Mouse (Mus musculus): ENCODE data around the gene Slc25a13.
A peak's percentile ranks its signal among the peaks of the same experiment; 100 is the strongest.

The Slc25a13 gene

DNA sequence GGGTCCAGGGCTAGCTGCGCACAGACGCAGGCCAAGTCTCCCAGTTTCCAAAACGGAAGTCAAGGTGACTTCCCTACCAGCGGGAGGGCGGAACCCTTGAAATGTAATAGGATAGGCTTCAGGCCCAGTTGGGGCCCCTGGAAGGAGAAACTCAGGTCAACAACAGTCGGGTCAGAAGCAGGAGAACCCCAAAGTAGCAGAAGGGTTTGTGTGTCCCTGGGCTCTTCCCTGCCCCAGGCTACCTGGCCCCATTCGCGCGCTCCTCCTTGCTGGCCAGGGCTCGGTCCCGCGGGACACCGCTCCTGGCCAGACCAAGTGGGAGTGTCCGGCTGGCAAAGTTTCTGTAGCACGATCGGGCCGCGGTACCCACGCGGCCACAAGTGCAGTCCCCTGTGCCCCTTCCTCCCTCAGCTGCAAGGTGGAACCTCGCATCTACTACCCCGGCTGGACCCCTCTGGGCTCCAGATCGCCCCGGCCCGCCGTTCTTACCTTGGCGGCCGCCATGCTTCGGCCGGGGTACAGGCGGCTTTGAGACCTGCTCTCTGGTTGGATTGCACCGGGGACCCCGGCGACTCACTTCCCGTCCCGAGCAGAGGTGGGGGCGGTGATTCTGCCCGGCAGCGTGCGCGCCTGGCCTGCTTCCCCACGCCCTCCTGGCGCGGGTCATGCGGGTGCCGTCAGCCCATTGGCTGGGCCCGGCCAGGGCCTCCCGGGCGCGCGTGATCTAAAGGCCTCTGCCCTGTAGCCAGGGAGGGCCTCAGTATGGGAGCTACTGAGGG, at the start of gene Slc25a13:
Gene Slc25a13, minus strand, starts transcription at position 667 of the 779 bp plus-strand sequence.
- DNase-seq (ENCODE audit: low spot score), result peak; percentile 79

DNA sequence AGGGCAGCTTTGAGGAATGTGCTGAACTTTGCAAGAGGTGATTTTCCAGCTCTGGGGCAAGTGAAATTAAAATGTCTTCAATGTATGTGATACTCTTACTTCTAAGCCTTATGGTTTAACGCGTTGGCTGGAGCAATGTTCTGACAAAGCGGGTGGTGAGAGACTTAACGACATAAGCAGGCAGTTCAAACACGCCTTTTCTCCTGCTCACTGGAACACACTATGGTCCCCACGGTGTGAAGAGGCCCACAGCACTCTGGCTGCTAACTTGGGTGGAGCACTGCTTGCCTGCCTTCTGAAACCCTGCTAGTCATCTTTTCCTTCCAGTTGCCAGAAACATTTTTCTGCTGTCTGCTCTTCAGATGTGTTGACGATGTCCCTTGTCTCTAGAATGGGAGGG, 48.8 kb upstream of the Slc25a13 start:
- DNase-seq (ENCODE audit: low spot score), result no peak

DNA sequence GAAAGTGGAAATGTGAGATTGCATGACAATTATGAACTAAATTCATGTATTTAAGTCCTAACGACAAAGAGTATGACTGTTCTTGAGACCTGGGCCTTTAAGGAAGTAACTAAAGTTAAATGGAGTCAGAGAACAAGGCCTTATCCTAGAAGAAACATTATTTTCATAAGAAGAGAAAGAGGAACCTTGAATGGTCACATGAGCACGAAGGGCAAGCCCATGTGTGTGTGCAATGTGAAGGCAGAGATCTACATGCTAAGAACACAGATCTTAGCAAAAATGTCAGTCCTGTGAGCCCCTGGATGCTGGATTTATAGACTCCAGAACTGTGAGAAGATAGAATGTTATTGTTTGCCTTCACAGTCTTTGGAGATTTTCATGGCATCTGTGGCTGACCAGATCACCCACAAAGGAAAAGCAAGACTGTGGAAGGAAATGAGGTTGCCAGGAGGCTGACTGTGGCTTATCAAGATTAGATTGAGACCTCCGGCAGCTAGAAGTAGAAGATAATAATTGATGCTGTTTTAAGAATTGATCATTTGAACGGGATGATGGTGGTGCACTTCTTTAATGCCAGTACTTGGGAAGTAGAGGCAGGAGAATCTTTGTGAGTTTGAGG, 46.4 kb upstream of the Slc25a13 start:
- no peak for DNase-seq (ENCODE audit: low spot score)

DNA sequence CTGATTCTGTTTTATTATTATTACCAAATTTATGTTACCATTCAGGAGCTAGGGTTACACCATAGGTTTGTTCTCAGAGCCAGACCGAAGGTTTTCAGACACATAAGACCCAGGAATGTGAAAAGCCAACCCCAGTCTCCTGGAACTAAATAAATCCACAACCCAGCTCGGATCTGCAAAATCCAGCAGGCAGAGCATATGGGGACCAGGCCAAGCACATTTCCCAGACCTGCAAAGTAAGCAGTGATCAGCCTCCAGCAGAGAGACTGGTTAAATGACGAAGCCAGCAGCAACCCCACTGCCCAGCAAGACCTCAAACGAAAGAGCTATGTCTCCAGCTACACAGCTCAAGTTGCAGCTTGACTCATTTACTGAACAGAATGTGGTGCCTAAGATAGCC, 43.9 kb upstream of the Slc25a13 start:
- no peak for DNase-seq (ENCODE audit: low spot score)

DNA sequence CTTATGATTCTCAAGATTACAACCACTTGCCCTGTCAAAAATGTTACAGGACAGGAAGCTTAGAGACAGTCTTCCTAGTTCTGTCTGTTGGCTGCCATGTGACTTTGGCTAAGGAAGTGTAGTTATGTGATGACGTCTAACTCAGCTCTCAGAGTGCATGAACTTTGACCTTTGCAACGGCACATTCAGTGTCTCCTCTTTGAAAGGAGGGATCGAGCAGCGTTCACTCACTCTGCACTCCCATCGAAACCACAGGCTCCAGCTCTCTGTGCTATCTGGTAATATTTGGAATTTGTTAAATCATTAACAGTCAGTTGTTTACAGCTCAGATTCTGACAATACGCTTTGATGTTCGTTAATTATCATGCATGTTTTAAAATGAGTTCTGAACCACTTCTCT, 31.5 kb upstream of the Slc25a13 start:
- no peak for DNase-seq (ENCODE audit: low spot score)

DNA sequence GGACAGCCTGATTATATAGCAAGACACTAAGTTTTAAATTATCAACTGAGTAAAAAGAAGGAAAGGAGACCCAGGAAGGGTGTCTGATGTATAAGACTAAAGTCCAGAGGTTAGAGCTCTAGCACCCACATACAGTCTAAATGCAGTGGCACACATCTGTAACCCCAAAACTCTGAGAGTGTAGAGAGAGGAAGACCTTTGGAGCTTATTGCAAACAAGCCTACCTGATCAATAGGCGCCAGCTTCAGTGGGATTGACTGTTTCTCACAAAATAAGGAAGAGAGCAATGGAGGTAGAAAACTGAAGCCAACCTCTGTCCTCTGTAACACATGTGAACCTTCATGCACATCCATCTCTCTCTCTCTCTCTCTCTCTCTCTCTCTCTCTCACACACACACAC, 26.9 kb upstream of the Slc25a13 start:
- no peak for DNase-seq (ENCODE audit: low spot score)

DNA sequence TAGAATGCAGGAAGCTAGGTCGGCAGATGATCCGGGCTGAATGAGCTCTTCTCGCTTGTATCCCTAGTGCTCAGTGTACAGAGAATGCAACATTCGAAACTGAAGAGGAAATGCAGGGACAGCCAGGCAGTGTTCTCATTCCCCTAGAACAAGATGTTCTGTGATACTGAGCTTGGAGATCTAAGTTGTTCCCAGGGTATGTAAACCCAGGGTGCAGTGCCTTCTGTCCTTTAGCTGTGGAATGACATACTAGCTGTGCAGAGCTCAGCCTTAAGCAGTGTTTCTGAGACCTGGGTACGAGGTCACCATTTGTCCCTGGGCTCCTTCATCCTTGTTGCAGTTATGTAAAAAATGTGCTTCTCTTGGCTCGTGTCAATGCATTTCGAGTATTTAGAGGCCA, 25.1 kb upstream of the Slc25a13 start:
- DNase-seq (ENCODE audit: low spot score), result no peak

DNA sequence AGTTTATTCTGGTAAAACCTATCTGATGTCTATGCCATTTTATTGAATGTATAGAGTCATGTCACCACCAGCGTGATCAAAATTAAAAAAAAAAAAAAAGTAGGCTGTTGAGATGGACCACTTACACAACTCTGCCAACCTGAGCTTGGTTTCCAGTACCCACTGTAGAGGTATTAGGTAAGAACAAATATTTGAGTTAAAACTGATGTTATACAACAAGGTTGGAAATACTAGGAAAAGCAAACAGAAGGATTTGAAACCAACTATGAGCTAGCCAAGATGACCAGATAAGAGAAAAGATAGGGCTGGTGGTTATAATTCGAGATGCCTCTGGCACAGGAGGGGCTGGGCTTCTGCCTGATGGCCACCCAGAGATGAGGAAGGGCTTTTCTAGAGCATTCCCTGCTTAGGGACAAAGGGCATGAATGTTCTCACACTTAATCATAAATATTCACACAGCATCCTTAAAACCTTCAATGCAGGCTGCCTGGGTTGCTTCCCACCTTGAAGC, 19.9 kb upstream of the Slc25a13 start:
- DNase-seq (ENCODE audit: low spot score), result no peak

DNA sequence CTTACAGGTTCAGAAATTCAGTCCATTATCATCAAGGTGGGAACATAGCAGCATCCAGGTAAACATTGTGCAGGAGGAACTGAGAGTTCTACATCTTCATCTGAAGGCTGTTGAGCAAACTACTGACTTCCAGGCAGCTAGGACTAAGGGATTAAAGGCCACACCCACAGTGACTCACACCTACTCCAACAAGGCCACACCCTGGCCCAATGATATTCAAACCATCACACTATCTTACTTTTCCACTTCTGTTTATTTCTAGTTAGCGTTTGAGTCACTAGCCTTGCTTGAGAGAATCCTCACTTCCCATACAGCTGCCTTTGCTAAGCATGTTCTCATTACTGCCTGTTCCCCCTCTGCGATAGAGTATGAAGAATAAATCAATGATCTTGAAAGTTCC, 13.3 kb upstream of the Slc25a13 start:
- no peak for DNase-seq (ENCODE audit: low spot score)

DNA sequence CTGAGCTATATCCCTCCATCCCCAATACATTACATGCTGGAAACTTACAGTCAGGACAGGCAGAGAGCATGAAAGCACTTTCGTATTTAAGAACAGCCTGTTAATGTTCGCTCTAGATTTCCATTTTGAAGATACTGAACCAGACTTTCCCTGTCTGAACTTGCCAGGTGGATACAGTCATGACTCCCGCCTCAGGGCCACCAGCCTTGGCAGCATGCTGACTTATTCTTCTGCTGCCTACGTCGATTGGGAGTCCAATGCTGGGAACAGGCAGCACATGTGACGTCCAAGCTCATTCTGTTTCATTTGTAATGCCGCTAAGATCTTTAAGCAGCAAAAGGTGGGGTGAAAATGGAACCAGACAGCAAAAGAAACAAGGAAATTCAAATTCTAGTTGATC, 5.7 kb upstream of the Slc25a13 start:
- DNase-seq (ENCODE audit: low spot score), result no peak

DNA sequence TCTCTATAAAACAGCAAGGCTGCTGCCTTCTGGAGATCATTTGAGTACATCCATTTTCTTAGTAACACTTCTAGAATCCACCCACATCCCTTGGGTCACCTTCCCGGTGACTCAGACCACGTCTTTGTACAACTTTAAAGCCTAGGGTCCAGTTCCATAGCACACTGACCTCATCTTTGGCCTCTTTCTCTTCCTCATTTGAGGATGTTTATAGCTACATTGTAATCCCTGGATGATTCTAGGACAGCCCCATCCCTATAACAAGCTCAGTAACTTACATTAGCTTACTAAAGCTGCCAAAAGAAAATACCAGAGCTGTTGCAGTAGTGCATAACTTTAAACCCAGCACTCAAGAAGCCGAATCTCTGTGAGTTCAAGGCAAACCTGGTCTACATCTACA, 3.6 kb upstream of the Slc25a13 start:
- no peak for DNase-seq (ENCODE audit: low spot score)

DNA sequence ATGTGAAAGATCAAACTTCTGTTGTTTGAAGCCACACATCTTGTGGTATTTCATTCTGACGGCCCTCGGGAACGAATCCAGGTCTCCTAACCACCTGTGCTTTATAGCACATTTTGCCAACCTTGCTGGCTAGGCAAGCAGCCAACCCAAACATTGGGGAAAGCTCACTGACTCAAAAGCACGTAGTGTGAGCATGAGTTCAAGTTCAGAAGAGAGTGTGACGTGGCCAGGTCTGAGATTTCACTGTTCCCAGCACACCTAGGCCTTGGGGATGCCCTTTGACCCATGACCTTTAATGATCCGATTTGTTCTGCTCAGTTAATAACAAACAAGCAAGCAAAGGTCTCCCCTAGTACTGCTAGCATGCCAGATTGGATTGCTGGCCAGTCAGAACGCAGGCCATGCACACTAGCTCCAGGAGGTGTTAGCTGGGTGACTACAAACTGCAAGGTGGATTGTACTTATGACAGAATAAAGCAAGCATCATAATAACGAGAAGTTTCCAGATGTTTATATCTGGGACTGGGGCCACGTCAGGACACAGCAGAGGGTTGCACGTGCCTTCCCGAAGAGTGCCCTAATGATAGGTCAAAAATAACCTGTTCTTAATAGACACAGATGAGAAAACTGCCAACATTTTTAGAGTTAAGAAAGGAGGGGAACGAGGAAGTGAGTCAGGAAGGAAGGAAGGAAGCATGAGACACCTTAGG, 2.8 kb upstream of the Slc25a13 start:
- no peak for DNase-seq (ENCODE audit: low spot score)

DNA sequence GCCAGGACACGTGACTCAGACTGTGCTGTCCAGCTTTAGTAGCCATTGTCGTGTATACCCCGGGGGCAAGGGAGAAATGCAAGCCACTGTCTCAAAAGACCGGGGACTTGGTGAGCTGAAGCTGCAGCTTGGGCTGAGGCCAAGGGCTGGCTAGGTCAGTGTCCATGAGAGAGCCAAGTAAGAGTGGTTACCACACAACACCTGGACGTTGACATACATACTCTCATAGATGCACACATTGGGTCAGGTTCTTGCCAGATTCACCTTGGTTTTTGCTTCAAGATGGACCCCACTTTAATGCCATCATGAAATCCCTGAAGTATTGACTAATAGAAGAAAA, 283 bp upstream of the Slc25a13 start:
- DNase-seq (ENCODE audit: low spot score), result no peak

DNA sequence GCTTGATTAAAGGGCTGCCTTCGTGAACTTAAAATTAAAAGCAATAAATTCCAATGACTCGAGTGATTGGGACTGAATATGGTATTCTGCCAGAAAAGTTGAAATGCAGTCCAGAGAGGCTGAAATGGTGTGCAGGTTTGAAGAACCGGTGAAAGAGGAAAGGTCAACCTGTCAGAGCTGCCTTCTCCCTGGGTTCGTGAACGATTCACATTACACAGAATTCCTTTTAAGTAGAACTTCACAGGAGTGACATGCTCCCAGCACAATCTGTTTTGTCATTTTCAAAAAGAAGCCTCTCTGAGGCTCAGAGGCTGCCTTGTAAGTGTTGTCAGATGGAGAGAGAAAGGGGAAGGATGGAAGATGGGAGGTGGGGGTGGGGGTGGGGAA, 860 bp downstream of the Slc25a13 start:
- DNase-seq (ENCODE audit: low spot score), result no peak

DNA sequence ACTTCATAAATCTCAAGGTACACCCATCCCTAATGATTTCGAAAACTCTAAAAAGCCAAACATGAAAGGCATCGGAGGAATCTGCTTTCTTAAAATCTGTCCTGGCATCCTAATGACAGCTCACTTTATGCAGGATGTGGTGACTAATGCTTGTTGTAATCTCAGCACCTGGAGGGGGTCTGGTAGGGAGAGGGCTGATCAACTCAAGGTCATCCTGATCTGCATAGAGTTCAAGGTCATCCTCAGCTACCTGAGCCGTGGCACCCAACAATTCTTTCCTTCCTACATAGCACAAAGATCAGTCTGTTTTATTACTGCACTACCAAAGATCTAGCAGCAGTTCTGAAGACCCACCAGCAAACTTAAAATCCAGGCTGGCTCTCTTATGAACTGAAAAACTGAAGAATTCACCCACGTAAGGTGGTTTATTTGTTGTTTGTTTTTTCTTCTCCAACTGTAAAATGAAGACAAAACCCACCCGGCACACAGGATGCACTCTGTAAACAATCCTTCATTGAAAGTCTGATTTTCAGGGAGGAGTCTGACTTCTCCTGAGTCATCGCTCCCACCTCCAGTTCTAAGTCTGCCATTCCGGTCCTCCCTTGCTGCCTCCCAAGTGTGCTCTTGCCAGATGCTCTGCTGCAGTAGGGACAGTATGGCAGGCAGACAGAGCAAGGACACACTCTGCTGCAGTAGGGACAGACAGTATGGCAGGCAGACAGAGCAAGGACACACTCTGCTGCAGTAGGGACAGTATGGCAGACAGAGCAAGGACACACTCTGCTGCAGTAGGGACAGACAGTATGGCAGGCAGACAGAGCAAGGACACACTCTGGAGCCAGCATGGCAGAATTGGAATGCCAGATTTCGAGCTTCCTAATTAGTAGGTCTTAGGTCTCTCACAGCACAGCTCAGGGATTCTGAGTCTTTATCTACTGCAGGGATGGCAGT, 4.3 kb downstream of the Slc25a13 start:
- DNase-seq (ENCODE audit: low spot score), result no peak

DNA sequence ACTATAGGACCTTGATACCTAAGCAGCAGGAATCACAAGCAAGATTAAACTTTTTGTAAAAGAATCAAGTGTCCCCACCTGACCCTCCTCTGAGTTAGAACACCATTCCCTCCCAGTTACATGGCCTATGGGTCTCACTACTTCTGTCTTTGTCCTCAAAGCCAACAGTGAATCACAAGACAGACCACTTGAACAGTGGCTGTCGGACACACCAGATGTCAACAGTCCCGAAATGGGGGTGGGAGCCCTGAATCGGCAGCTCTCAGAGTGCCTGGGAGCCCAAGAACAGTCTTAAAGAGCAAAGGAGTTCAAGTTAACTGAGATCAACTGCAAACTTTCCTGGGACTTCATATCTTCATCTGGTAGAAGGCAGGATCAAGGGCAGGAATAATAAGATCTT, 5.0 kb downstream of the Slc25a13 start:
- no peak for DNase-seq (ENCODE audit: low spot score)

DNA sequence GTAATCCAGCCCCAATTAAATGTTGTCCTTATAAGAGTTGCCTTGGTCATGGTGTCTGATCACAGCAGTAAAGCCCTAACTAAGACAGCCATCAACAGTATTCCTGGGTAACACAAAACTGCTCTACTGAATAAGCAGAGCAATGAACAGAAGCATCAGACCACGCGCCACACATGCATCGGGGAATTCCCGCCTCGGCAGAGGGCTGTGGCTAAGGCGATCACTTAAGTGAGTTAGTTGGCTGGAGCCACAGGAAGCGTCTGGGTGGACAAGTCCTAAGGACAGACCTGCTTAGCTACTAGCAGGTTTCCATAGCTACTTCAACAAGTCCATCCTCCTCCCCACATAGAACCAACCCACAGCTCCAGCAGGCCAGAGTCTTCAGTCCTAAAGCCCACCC, 6.3 kb downstream of the Slc25a13 start:
- DNase-seq (ENCODE audit: low spot score), result no peak

DNA sequence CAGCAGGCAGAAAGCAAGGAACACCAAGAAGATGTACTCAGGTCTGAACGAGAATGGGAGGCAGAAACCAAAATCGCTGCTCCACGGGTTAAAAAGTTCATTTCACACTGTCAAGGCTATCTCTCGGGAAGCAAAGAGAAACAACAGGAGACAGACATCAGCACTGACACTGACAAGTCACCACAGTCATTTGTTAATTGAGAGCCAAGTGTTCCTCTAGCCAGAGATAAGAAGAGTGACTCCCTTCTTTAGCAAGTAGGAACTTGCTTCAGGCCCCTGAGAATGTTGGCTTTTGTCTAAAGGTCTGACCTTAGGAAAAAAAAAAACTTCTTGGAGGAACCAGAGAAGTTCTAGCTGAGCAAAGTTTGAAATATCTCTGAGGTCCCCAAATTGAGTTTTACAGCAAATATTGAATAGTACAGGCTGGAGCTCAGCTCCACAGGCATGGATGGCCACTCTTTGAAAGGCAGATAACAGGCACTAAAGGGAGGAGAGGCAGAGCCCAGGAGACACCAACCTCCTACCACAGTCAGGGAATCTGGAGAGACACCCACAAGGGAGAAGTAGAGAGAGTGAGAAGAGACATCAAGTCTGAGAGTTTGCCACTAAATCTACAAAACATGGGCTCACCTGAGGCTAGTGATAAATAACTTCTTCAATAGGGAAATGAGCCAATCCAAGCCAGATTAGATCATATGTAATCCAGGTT, 8.5 kb downstream of the Slc25a13 start:
- DNase-seq (ENCODE audit: low spot score), result no peak

DNA sequence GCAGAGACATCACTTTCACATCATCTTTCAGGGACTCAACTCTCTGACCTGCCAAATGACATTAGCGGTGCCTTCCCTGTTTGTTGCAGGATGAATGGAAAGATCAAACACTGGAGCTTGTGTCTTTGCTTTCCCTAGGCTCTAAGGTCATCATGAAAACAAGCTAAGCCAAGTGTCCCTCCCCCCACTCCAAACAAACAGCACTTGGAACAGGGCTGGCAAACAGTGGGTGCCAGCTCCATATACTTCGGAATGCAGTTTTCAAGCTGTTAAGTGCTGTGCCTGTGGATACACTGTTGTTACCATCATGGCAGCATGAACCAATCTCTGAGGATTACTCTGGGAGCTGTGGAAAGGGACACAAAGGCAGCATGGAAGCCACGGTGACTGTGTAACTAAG, 9.1 kb downstream of the Slc25a13 start:
- no peak for DNase-seq (ENCODE audit: low spot score)

DNA sequence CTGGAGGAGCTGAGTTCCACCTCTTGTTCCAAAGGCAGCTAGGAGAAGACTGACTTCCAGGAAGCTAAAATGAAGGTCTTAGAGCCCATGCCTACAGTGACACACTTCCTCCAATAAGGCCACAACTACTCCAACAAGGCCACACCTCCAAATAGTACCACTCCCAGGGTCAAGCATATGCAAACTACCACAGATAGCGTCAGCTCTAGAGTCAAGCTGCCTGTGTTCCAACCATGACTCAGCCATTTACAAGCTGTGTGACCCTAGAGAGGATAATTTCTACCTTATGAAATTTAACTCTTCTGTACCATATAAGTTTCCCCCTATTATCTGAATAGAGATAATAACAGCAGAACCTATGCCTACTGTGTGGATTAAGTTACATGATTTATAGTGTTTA, 9.6 kb downstream of the Slc25a13 start:
- DNase-seq (ENCODE audit: low spot score), result no peak

DNA sequence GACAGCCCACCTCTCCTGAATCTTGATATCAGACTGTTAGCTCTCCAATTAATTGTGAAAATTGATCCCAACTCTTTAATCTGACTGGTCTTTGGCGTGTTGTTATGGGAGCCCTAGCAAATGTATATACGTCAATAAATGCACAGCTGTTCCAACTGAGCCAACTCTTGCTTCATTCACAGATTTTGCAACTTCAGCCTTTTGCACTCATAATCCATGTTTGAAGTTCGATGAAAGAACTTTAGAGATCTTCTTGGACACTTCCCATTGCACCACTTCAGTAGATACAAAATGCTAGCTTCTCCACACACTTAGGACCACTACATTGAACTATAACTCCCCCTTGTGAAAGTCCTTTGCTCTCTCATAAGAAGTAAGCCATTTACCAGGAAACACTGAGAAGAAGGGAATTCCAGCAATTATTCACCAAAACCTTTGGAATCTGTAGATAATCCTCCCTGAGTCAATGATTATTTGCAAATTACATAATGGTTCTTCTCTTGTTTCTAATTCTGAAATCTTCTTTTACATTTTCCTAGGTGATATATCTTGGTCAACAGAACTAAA, 11.3 kb downstream of the Slc25a13 start:
- no peak for DNase-seq (ENCODE audit: low spot score)
